Mouse (Mus musculus): ENCODE data around the gene Cenpm. TPM values are rescaled to one million over a fixed set of nuclear protein-coding genes. Genes with fewer than 3 reads are reported as not detected.

Gene Cenpm
- total and polyA plus RNA-seq, 2 experiments from 2014 or later = 15.0 to 23.0 TPM

- peak; percentile 67 for DNase-seq (ENCODE audit: low spot score)
- H3K4me3 ChIP-seq (ENCODE audit: low read length) = no peak overlapping the region
- TF ChIP-seq CTCF (IDR thresholded peaks at IDR 0.05; ENCODE audit: low read depth) = no peak
- ATAC-seq = peak; percentile 2; the same call in 1 of the 2 replicates
- H3K27me3 ChIP-seq (ENCODE audit: insufficient read depth, low read length) = no peaks in the 10 kb centered on the region; the same call in 1 of the 2 replicates
- peaks cover 4% of the 10 kb centered on the region; the same call in 1 of the 2 replicates for H3K4me1 ChIP-seq (ENCODE audit: insufficient read depth, low read length)
- 0 out of 2 replicates have a peak overlapping the region, but pooled peaks have one; percentile 9 for H3K9ac ChIP-seq (replicated peaks; ENCODE audit: low read length)
- H3K9me3 ChIP-seq (ENCODE audit: low read length) = no peaks in the 10 kb centered on the region
- no peaks in the 10 kb centered on the region for H3K36me3 ChIP-seq (ENCODE audit: insufficient read depth, low read length)
- 38% methylated on average over 11 of the region's 11 CpGs for WGBS
- H3K4me2 ChIP-seq (ENCODE audit: low read depth, low read length) = no peak overlapping the region
- 0 out of 2 replicates have a peak overlapping the region, but pooled peaks have one; percentile 1 for H3K27ac ChIP-seq
Measured at GRCm38 (mm10) chr15:82231591-82232378, 12.8 kb downstream of the Cenpm start.

DNA sequence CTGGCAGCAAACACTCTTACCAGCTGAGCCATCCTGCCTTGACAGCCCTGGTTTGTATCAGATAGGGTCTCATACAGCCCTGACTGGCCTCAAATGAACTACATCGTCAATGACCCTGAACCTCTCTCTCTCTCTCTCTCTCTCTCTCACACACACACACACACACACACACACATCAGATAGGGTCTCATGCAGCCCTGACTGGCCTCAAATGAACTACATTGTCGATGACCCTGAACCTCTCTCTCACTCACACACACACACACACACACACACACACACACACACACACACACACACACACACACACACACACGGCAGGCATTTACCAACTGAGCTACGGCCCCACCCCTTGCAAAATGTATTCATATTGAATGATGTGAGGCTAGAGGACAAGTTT is 13.4 kb downstream of the Cenpm start:
- WGBS = 70% methylated on average over 4 of the region's 4 CpGs
- H3K4me3 ChIP-seq (ENCODE audit: low read length) = no peak overlapping the region
- H3K27ac ChIP-seq = no peak overlapping the region
- ATAC-seq (no peak), DNase-seq (ENCODE audit: low spot score) (no peak)
- no peak for TF ChIP-seq CTCF (IDR thresholded peaks at IDR 0.05; ENCODE audit: low read depth)
- H3K27me3 ChIP-seq (ENCODE audit: insufficient read depth, low read length) = no peaks in the 10 kb centered on the region; the same call in 1 of the 2 replicates
- no peak overlapping the region for H3K9ac ChIP-seq (replicated peaks; ENCODE audit: low read length)
- H3K4me2 ChIP-seq (ENCODE audit: low read depth, low read length) = no peak overlapping the region
- H3K36me3 ChIP-seq (ENCODE audit: insufficient read depth, low read length) = no peaks in the 10 kb centered on the region
- no peaks in the 10 kb centered on the region for H3K9me3 ChIP-seq (ENCODE audit: low read length)
- H3K4me1 ChIP-seq (ENCODE audit: insufficient read depth, low read length) = peaks cover 4% of the 10 kb centered on the region; the same call in 1 of the 2 replicates

GRCm38 (mm10) chr15:82230098-82230611 is 14.4 kb downstream of the Cenpm start:
- Histone ChIP-seq H3K9ac (replicated peaks; ENCODE audit: low read length) (no peak overlapping the region), H3K4me1 (ENCODE audit: insufficient read depth, low read length) (peaks cover 4% of the 10 kb centered on the region; the same call in 1 of the 2 replicates), H3K36me3 (ENCODE audit: insufficient read depth, low read length) (no peaks in the 10 kb centered on the region), H3K4me2 (ENCODE audit: low read depth, low read length) (no peak overlapping the region), H3K9me3 (ENCODE audit: low read length) (no peaks in the 10 kb centered on the region), H3K27me3 (ENCODE audit: insufficient read depth, low read length) (no peaks in the 10 kb centered on the region; the same call in 1 of the 2 replicates), H3K4me3 (ENCODE audit: low read length) (no peak overlapping the region), H3K27ac (no peak overlapping the region)
- no peak for ATAC-seq
- DNase-seq (ENCODE audit: low spot score) = no peak
- WGBS = 70% methylated on average over 6 of the region's 6 CpGs
- TF ChIP-seq CTCF (IDR thresholded peaks at IDR 0.05; ENCODE audit: low read depth) = no peak

DNA sequence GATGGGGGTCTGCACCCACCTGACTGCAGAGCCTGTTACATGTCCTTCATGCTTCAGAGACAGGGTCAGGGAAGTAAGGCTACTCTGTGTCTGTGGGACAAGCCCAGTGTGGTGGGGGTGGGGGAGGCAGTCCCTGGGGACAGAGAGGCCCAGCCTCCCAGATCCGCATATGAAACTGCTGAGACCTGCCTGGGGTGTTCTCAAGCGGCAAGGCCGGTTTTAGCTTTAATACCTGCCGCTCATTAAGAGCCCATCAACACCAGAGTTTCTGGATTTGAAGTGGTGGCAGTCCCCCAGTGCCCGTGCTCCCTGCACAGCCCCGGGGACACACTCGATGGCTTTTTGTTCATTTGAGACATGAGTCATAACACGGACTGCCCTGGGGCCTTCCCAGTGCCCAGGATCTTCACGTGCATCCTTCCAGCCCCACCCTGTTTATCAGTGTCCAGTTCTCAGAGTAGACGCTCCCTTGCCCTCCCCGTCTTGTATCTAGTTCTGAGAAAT is 15.0 kb downstream of the Cenpm start:
- Histone ChIP-seq H3K4me2 (ENCODE audit: low read depth, low read length) (no peak overlapping the region), H3K27ac (no peak overlapping the region), H3K9ac (replicated peaks; ENCODE audit: low read length) (no peak overlapping the region), H3K4me3 (ENCODE audit: low read length) (no peak overlapping the region), H3K36me3 (ENCODE audit: insufficient read depth, low read length) (no peaks in the 10 kb centered on the region), H3K9me3 (ENCODE audit: low read length) (no peaks in the 10 kb centered on the region), H3K27me3 (ENCODE audit: insufficient read depth, low read length) (no peaks in the 10 kb centered on the region; the same call in 1 of the 2 replicates), H3K4me1 (ENCODE audit: insufficient read depth, low read length) (peaks cover 5% of the 10 kb centered on the region; the same call in 1 of the 2 replicates)
- DNase-seq (ENCODE audit: low spot score) = no peak
- no peak for ATAC-seq
- no peak for TF ChIP-seq CTCF (IDR thresholded peaks at IDR 0.05; ENCODE audit: low read depth)
- WGBS = 45% methylated on average over 11 of the region's 11 CpGs

DNA sequence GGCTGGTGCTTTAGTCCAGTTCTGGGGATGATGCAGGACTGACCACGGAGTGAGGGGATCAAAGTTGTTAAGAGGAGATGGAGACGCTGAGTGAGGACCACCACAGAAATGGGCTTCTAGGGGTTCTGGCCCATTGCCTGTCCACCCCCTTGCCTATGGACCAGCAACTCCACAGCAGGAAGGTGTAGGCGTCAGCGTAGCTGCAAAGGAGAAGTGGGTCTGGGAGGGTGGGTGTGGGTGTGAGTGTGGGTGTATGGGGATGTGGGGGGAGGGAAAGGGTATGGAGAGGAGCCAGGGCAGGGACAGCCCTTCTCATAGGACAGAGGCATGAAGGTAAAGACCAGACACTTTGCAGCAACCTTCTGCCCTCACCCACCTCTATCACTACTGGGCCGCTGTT is 18.8 kb downstream of the Cenpm start:
- no peaks in the 10 kb centered on the region for H3K9me3 ChIP-seq (ENCODE audit: low read length)
- 86% methylated on average over 5 of the region's 5 CpGs for WGBS
- no peak for DNase-seq (ENCODE audit: low spot score)
- H3K9ac ChIP-seq (replicated peaks; ENCODE audit: low read length) = no peak overlapping the region
- no peaks in the 10 kb centered on the region; the same call in 1 of the 2 replicates for H3K27me3 ChIP-seq (ENCODE audit: insufficient read depth, low read length)
- ATAC-seq = no peak
- H3K4me1 ChIP-seq (ENCODE audit: insufficient read depth, low read length) = 0 out of 2 replicates have a peak, but pooled peaks cover 11% of the 10 kb centered on the region
- no peak overlapping the region for H3K27ac ChIP-seq
- TF ChIP-seq CTCF (IDR thresholded peaks at IDR 0.05; ENCODE audit: low read depth) = no peak
- H3K4me2 ChIP-seq (ENCODE audit: low read depth, low read length) = no peak overlapping the region
- no peaks in the 10 kb centered on the region for H3K36me3 ChIP-seq (ENCODE audit: insufficient read depth, low read length)
- no peak overlapping the region for H3K4me3 ChIP-seq (ENCODE audit: low read length)

- no peak for TF ChIP-seq CTCF (IDR thresholded peaks at IDR 0.05; ENCODE audit: low read depth)
- ATAC-seq (0 out of 2 replicates have a peak, but pooled peaks have one; percentile 8), DNase-seq (ENCODE audit: low spot score) (no peak)
- Histone ChIP-seq H3K27me3 (ENCODE audit: insufficient read depth, low read length) (no peaks in the 10 kb centered on the region), H3K36me3 (ENCODE audit: insufficient read depth, low read length) (no peaks in the 10 kb centered on the region), H3K4me3 (ENCODE audit: low read length) (peak overlapping the region; percentile 30; the same call in 1 of the 2 replicates), H3K27ac (no peak overlapping the region), H3K4me2 (ENCODE audit: low read depth, low read length) (peak overlapping the region; percentile 60; the same call in 1 of the 2 replicates), H3K9ac (replicated peaks; ENCODE audit: low read length) (no peak overlapping the region), H3K4me1 (ENCODE audit: insufficient read depth, low read length) (0 out of 2 replicates have a peak, but pooled peaks cover 11% of the 10 kb centered on the region), H3K9me3 (ENCODE audit: low read length) (no peaks in the 10 kb centered on the region)
- WGBS = 39% methylated on average over 7 of the region's 7 CpGs
Measured at GRCm38 (mm10) chr15:82224602-82225215, 19.8 kb downstream of the Cenpm start.
